Mouse (Mus musculus) limb, embryonic 13.5 days (tissue): ENCODE results near the gene Fbxo42. TPM values are rescaled to one million over a fixed set of nuclear protein-coding genes. Genes with fewer than 3 reads are reported as not detected.

ENCODE experiments used
- ATAC-seq: fragments of 200-750 bp; cut with Nextera tagmentation; 2 replicates; pipeline ENCODE4 v1.8.0; 2017; ENCODE audit warnings: low read depth, moderate number of reproducible peaks, moderate TSS enrichment; ENCODE audit not compliant: low FRiP score
- H3K27ac ChIP-seq: fragments of 300-500 bp; sonication (generic); 2 replicates; pipeline ENCODE4 v1.5.1; 2015; ENCODE audit warnings: inconsistent platforms, mild to moderate bottlenecking, moderate library complexity
- H3K27me3 ChIP-seq: fragments of 300-500 bp; sonication (generic); 2 replicates; pipeline ENCODE4 v1.6.1; 2015; ENCODE audit warnings: mild to moderate bottlenecking, inconsistent platforms
- H3K36me3 ChIP-seq: fragments of 300-500 bp; sonication (generic); 2 replicates; pipeline ENCODE4 v1.6.1; 2015; ENCODE audit warnings: inconsistent platforms, mild to moderate bottlenecking, moderate library complexity
- H3K4me1 ChIP-seq: fragments of 300-500 bp; sonication (generic); 2 replicates; pipeline ENCODE4 v1.6.1; 2015; ENCODE audit warnings: inconsistent platforms
- H3K4me2 ChIP-seq: fragments of 300-500 bp; sonication (generic); replicated peaks from 2 replicates; pipeline ENCODE4 v1.6.1; 2015; ENCODE audit warnings: inconsistent platforms, mild to moderate bottlenecking, moderate library complexity
- H3K4me3 ChIP-seq: fragments of 300-500 bp; sonication (generic); 2 replicates; pipeline ENCODE4 v1.5.1; 2015; ENCODE audit warnings: moderate library complexity, mild to moderate bottlenecking, inconsistent platforms
- H3K9ac ChIP-seq: fragments of 300-500 bp; sonication (generic); 2 replicates; pipeline ENCODE4 v1.6.1; 2015; ENCODE audit warnings: mild to moderate bottlenecking, inconsistent platforms
- H3K9me3 ChIP-seq: fragments of 300-500 bp; sonication (generic); 2 replicates; pipeline ENCODE4 v1.6.1; 2016; ENCODE audit warnings: inconsistent platforms
- WGBS: fragments of 180-500 bp; shearing (Covaris S2); methylation state at CpG from one replicate; pipeline ENCODE4 v1.1.7; 2015; 5-methylcytosine and 5-hydroxymethylcytosine counted together
- polyA plus RNA-seq: library from polyadenylated mRNA; unstranded; fragments of >200 nt; fragmentation: Nextera tagmentation; extraction: Ambion mirVana; gene quantifications from 2 replicates; pipeline ENCODE4 v1.2.1, GENCODE M21; 2015

Fbxo42 gene
- polyA plus RNA-seq = 27.2 and 27.7 TPM in 2 replicates

DNA sequence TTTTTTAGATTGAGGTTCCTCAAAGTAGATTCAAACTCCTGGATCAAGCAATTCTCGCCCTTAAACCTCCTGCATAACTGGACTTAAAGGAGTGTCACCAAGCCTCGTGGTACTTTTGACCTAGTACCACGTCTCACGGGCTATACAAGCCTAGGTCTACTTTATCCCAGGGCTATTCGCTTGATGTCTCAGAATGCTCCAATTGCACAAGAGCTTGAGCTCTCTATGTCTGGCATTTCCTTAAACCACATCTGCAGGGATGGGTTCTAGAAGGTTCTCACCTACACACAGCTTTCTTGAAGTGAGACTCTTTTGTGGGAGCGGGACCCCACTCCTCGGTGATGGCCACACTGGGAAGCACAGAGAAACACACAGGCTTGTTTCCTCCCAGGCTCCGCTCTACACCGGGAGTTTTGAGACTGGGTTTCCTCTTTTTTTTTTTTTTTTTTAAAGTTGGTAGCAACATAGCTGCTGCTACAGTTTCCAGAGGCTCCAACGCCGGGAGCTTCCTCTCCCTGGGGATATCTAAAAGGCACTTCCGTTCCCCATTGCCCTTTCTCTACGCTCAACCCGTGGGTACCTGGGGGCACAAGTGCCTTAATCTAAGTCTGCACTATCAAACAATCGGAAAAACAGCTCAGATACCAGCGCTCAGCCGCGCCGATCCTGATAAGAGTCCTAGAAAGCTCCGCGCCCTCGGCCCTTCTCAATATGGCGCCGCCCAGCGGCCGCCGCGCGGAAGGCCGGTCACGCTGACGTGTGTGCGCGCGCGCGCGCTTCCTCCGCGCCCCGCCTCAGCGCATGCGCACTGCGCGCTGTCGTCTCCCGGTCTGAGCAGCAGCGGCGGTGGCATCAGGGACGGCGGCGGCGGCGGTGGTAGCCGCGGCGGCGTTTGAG lies at the start of gene Fbxo42:
Gene Fbxo42 (plus strand): TSS at position 802 of the 897 bp plus-strand sequence.
- H3K36me3 ChIP-seq = no peaks in the 10 kb centered on the region

DNA sequence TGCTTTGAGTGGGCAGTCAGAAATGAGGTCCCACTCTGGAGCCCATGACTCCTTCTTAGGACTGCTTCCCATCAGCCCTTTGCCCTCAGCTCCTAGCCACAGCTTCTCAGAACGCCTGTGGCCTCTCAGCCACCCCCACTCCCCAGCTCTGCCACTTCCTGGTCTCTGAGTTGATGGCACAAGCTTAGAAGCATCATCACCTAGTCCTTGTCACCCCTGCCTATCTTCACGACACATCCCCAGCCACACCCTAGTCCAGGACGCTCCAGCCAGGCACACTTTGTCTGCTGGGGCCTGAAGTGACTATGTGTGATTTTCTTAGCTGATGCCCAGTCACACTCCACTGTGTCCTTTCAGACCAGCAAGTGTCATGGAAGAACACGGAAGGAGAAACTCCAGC lies 48.8 kb upstream of the Fbxo42 start:
- Histone ChIP-seq H3K27ac (no peak overlapping the region), H3K4me2 (no peak overlapping the region), H3K9ac (no peak overlapping the region), H3K4me3 (no peak overlapping the region), H3K4me1 (peaks cover 3% of the 10 kb centered on the region; the same call in 1 of the 2 replicates), H3K36me3 (no peaks in the 10 kb centered on the region), H3K27me3 (no peaks in the 10 kb centered on the region), H3K9me3 (0 out of 2 replicates have a peak, but pooled peaks cover 3% of the 10 kb centered on the region)
- 79% methylated on average over 4 of the region's 4 CpGs for WGBS
- ATAC-seq = no peak

More for the DNA sequence above, at the start of gene Fbxo42:
- H3K9ac ChIP-seq = peak within 1 kb of the TSS; percentile 97
- H3K27me3 ChIP-seq = no peaks in the 10 kb centered on the region
- H3K27ac ChIP-seq = peak within 1 kb of the TSS; percentile 92
- H3K9me3 ChIP-seq = no peaks in the 10 kb centered on the region
- H3K4me1 ChIP-seq = peaks cover 30% of the 10 kb centered on the region
- peak within 1 kb of the TSS; percentile 99 for H3K4me3 ChIP-seq
- H3K4me2 ChIP-seq = peak within 1 kb of the TSS; percentile 86
- ATAC-seq = peak; percentile 88
- 8% methylated on average over 58 of the region's 58 CpGs for WGBS

- no peaks in the 10 kb centered on the region for H3K27me3 ChIP-seq
- peaks cover 3% of the 10 kb centered on the region; the same call in 1 of the 2 replicates for H3K4me1 ChIP-seq
- no peak for ATAC-seq
- H3K36me3 ChIP-seq = no peaks in the 10 kb centered on the region
- H3K4me3 ChIP-seq = no peak overlapping the region
- 74% methylated on average over 5 of the region's 5 CpGs for WGBS
- no peak overlapping the region for H3K9ac ChIP-seq
- H3K27ac ChIP-seq = no peak overlapping the region
- H3K4me2 ChIP-seq = no peak overlapping the region
- H3K9me3 ChIP-seq = 0 out of 2 replicates have a peak, but pooled peaks cover 3% of the 10 kb centered on the region
These were observed 47.8 kb upstream of the Fbxo42 start for GRCm38 (mm10) chr4:141099956-141100355.

DNA sequence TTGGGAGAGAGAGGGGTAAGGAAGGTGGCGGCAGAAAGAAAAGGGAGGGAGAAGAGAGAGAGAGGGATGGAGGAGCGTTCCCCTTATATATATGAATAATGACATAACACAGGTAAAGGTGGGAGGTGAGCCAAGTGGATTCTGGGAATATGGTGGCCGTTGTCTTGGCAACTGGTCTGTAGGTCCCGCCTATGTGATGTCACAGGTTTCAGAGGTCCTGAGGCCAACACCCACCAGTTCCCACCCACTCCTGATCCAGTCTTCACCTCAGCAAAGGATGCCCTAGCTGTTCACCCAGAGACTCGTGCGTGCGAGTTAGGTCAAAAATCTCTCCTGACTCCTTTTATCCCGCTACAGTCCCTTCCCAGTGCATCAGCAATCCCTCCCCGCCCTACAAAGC lies 46.4 kb upstream of the Fbxo42 start:
- Histone ChIP-seq H3K36me3 (no peaks in the 10 kb centered on the region), H3K27me3 (no peaks in the 10 kb centered on the region), H3K4me1 (peaks cover 3% of the 10 kb centered on the region; the same call in 1 of the 2 replicates), H3K4me3 (no peak overlapping the region), H3K9me3 (0 out of 2 replicates have a peak, but pooled peaks cover 3% of the 10 kb centered on the region), H3K27ac (no peak overlapping the region), H3K4me2 (no peak overlapping the region), H3K9ac (no peak overlapping the region)
- ATAC-seq = no peak
- 95% methylated on average over 9 of the region's 9 CpGs for WGBS

DNA sequence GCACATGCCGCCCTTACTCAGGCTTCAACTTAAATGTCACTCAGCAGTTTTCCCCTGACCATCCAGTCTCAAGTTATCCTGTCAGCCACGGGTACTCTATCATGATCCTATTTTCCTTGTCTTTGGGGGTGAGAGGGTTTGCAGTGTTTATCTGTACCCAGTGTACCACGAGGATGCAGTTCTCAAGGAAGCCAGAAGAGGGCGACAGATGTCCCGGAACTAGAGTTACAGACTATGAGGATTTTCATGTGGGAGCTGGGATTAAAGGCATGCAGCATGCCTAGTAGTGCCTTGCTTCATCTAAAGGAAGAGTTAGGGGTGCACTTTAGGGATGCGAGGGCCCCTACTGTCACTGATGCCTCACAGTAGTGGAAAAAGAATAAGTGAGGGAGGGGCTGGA lies 45.9 kb upstream of the Fbxo42 start:
- H3K36me3 ChIP-seq = no peaks in the 10 kb centered on the region
- no peak overlapping the region for H3K4me3 ChIP-seq
- H3K9ac ChIP-seq = no peak overlapping the region
- H3K4me2 ChIP-seq = no peak overlapping the region
- H3K27ac ChIP-seq = no peak overlapping the region
- H3K9me3 ChIP-seq = 0 out of 2 replicates have a peak, but pooled peaks cover 3% of the 10 kb centered on the region
- 66% methylated on average over 6 of the region's 6 CpGs for WGBS
- peaks cover 1% of the 10 kb centered on the region; the same call in 1 of the 2 replicates for H3K4me1 ChIP-seq
- no peak for ATAC-seq
- H3K27me3 ChIP-seq = no peaks in the 10 kb centered on the region

DNA sequence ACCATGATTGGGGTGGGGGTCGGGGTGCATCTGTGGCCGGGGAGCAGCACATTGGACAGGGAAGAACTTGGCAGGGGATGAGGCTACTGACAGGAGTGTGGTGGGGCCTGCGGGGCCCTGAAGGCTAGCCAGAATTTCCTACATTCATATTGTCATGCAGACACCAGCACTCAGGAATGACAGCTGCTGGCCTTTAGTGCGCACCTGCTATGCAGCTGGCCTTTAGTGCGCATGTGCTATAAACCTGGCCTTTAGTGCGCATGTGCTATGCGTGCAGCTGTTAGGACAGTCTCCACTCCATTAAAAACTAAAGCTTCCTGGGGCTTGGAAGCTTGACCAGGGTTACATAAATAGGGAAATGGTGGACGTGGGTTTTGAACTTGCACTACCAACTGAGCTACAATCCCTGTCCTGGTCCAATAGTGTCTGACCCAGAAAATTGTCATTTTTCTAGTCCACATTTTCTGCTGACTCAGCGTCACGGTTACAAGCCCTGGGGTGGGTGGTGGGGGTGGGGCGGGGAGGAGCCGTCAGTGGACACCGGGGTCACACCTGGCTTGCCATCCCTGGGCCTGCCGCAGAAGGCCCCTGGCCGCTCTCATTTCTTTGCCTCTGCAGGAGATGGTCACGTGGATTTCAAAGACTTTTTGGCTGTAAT lies 41.1 kb upstream of the Fbxo42 start:
- H3K27me3 ChIP-seq = no peaks in the 10 kb centered on the region
- WGBS = 77% methylated on average over 16 of the region's 16 CpGs
- no peak overlapping the region for H3K4me2 ChIP-seq
- no peak overlapping the region for H3K27ac ChIP-seq
- H3K36me3 ChIP-seq = peaks cover 20% of the 10 kb centered on the region
- H3K4me1 ChIP-seq = no peaks in the 10 kb centered on the region
- no peak overlapping the region for H3K4me3 ChIP-seq
- peaks cover 9% of the 10 kb centered on the region; the same call in 1 of the 2 replicates for H3K9me3 ChIP-seq
- H3K9ac ChIP-seq = no peak overlapping the region
- ATAC-seq = no peak

DNA sequence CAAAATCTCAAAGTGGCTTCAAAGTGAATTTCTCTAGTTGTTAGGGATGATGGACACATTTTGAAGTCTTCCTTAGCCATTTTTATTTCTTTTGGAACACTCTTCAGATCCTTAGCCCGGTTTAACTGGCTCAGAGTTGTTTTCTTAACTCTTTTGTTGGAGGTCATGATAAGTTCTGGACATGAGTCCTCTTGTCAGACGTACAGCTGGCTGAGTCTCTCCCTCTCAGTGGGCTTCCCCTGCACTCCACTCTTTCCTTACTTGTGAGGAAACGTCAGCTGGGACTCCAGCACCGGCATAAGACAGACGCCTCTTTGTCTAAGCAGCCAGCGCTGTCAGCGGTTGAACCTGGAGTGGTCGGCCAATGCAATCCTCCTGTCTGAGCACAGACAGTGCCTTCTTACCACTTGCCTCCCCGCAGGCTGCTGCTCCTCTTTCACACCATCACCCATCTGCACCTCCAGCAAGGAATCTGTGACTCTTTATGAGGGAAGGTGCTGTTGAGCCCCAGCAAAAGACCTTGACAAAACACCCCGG lies 39.4 kb upstream of the Fbxo42 start:
- peak overlapping the region; percentile 53; the same call in 1 of the 2 replicates for H3K27ac ChIP-seq
- no peaks in the 10 kb centered on the region for H3K4me1 ChIP-seq
- 51% methylated on average over 10 of the region's 10 CpGs for WGBS
- no peaks in the 10 kb centered on the region for H3K27me3 ChIP-seq
- no peak for ATAC-seq
- no peak overlapping the region for H3K4me2 ChIP-seq
- H3K36me3 ChIP-seq = peaks cover 36% of the 10 kb centered on the region
- H3K4me3 ChIP-seq = no peak overlapping the region
- peaks cover 6% of the 10 kb centered on the region; the same call in 1 of the 2 replicates for H3K9me3 ChIP-seq
- no peak overlapping the region for H3K9ac ChIP-seq

- peaks cover 88% of the 10 kb centered on the region for H3K36me3 ChIP-seq
- WGBS = 78% methylated on average over 7 of the region's 7 CpGs
- no peak overlapping the region for H3K9ac ChIP-seq
- no peak overlapping the region for H3K27ac ChIP-seq
- no peaks in the 10 kb centered on the region for H3K27me3 ChIP-seq
- no peak overlapping the region for H3K4me3 ChIP-seq
- no peaks in the 10 kb centered on the region for H3K4me1 ChIP-seq
- peaks cover 6% of the 10 kb centered on the region; the same call in 1 of the 2 replicates for H3K9me3 ChIP-seq
- ATAC-seq = peak; percentile 49; the same call in 1 of the 2 replicates
- no peak overlapping the region for H3K4me2 ChIP-seq
These were observed 33.9 kb upstream of the Fbxo42 start for GRCm38 (mm10) chr4:141113831-141114230.

GRCm38 (mm10) chr4:141114521-141114981 lies 33.2 kb upstream of the Fbxo42 start:
- Histone ChIP-seq H3K27ac (no peak overlapping the region), H3K4me1 (no peaks in the 10 kb centered on the region)
- ATAC-seq = no peak

GRCm38 (mm10) chr4:141115398-141115797 lies 32.3 kb upstream of the Fbxo42 start:
- H3K9me3 ChIP-seq = peaks cover 4% of the 10 kb centered on the region; the same call in 1 of the 2 replicates
- WGBS = 94% methylated on average over 8 of the region's 8 CpGs
- H3K36me3 ChIP-seq = peaks cover 81% of the 10 kb centered on the region
- no peaks in the 10 kb centered on the region for H3K27me3 ChIP-seq
- H3K4me1 ChIP-seq = 0 out of 2 replicates have a peak, but pooled peaks cover under 1% of the 10 kb centered on the region
- H3K4me2 ChIP-seq = no peak overlapping the region
- ATAC-seq = no peak
- H3K4me3 ChIP-seq = no peak overlapping the region
- no peak overlapping the region for H3K27ac ChIP-seq
- no peak overlapping the region for H3K9ac ChIP-seq

More at GRCm38 (mm10) chr4:141114521-141114981, 33.2 kb upstream of the Fbxo42 start:
- H3K27me3 ChIP-seq = no peaks in the 10 kb centered on the region
- H3K9me3 ChIP-seq = peaks cover 6% of the 10 kb centered on the region; the same call in 1 of the 2 replicates
- no peak overlapping the region for H3K9ac ChIP-seq
- 87% methylated on average over 6 of the region's 6 CpGs for WGBS
- no peak overlapping the region for H3K4me2 ChIP-seq
- peaks cover 88% of the 10 kb centered on the region for H3K36me3 ChIP-seq
- no peak overlapping the region for H3K4me3 ChIP-seq

DNA sequence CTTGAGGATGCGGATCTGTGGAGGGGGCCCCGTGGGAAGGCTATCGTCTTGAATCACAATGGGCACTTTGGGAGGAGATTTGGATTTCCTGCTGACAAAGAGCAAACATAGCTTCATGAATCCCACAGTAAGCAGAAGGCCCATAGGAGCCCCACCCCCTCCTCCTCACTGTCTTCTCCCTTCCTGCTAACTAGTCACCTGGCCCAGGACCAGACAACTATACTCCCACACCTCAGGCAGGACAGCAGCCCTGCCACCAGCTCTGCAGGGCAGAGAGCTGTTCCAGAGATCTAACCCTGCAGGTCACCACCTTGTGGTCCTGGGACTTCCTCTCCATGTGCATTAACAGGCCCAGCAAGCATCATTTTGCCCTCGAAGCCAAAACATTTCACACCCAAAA lies 29.0 kb upstream of the Fbxo42 start:
- no peak overlapping the region for H3K4me2 ChIP-seq
- no peak overlapping the region for H3K4me3 ChIP-seq
- 82% methylated on average over 4 of the region's 4 CpGs for WGBS
- H3K4me1 ChIP-seq = peaks cover 7% of the 10 kb centered on the region
- H3K9ac ChIP-seq = no peak overlapping the region
- no peak for ATAC-seq
- no peak overlapping the region for H3K27ac ChIP-seq
- H3K36me3 ChIP-seq = peaks cover 55% of the 10 kb centered on the region
- no peaks in the 10 kb centered on the region for H3K27me3 ChIP-seq
- no peaks in the 10 kb centered on the region for H3K9me3 ChIP-seq
